ENCODE assay signal across 23 mouse cellular contexts in genomic region chr3:6525987-6526386, GRCm38 (mm10).
DNase-seq lines count a peak whose midpoint lies in the region; ATAC-seq and TF ChIP-seq lines count a peak whose summit lies in the region.
"Had no signal": no experiment of that assay in that cellular context is flagged by ENCODE, and none has a peak within 500 bp of the region (broad histone marks: within the 10 kb centered on the region; RNA-seq: fewer than 3 reads in every experiment).

No protein-coding gene starts in this region.

- H3K9ac ChIP-seq in midbrain, embryonic 12.5 days (replicated peaks): no peak overlapping the region
- no peak overlapping the region for H3K9ac ChIP-seq in midbrain, postnatal 0 days (replicated peaks; ENCODE audit: low read length, poor library complexity, severe bottlenecking)
- no peak overlapping the region for H3K9ac ChIP-seq in midbrain, embryonic 13.5 days (replicated peaks)
- H3K9ac ChIP-seq in midbrain, embryonic 15.5 days: no peak overlapping the region
- H3K9ac ChIP-seq: embryonic facial prominence, embryonic 13.5 days; embryonic facial prominence, embryonic 15.5 days; forebrain, embryonic 12.5 days had no signal

- no peak overlapping the region for H3K4me3 ChIP-seq in midbrain, embryonic 12.5 days
- H3K4me3 ChIP-seq in midbrain, postnatal 0 days (ENCODE audit: low read depth, low read length): no peak overlapping the region
- H3K4me3 ChIP-seq in midbrain, embryonic 13.5 days (replicated peaks): no peak overlapping the region
- no peak overlapping the region for H3K4me3 ChIP-seq in midbrain, embryonic 15.5 days
- no peak overlapping the region for H3K4me3 ChIP-seq in kidney, adult 2 months (ENCODE audit: insufficient read depth, low read depth, low read length)
- H3K4me3 ChIP-seq: embryonic facial prominence, embryonic 13.5 days; embryonic facial prominence, embryonic 15.5 days; erythroblast, embryonic 14.5 days; forebrain, embryonic 10.5 days; forebrain, embryonic 12.5 days had no signal

- no peaks in the 10 kb centered on the region for H3K9me3 ChIP-seq in midbrain, embryonic 12.5 days
- H3K9me3 ChIP-seq in midbrain, postnatal 0 days (ENCODE audit: low read length): no peaks in the 10 kb centered on the region
- no peaks in the 10 kb centered on the region for H3K9me3 ChIP-seq in midbrain, embryonic 13.5 days
- H3K9me3 ChIP-seq in midbrain, embryonic 15.5 days: no peaks in the 10 kb centered on the region
- H3K9me3 ChIP-seq: embryonic facial prominence, embryonic 13.5 days; embryonic facial prominence, embryonic 15.5 days; forebrain, embryonic 10.5 days; forebrain, embryonic 12.5 days had no signal

- no peaks in the 10 kb centered on the region for H3K27me3 ChIP-seq in midbrain, embryonic 12.5 days
- H3K27me3 ChIP-seq in midbrain, postnatal 0 days (ENCODE audit: insufficient read depth, low read length): no peaks in the 10 kb centered on the region
- H3K27me3 ChIP-seq in midbrain, embryonic 13.5 days: no peaks in the 10 kb centered on the region
- H3K27me3 ChIP-seq in midbrain, embryonic 15.5 days (replicated peaks): no peaks in the 10 kb centered on the region
- H3K27me3 ChIP-seq in kidney, adult 2 months (replicated peaks; ENCODE audit: control insufficient read depth, insufficient read depth, low read length): no peaks in the 10 kb centered on the region
- H3K27me3 ChIP-seq: embryonic facial prominence, embryonic 13.5 days; embryonic facial prominence, embryonic 15.5 days; forebrain, embryonic 12.5 days had no signal

- peak; percentile 75; the same call in 1 of the 2 replicates for ATAC-seq in midbrain, embryonic 12.5 days (ENCODE audit: low FRiP score, low read depth)
- ATAC-seq in midbrain, postnatal 0 days (ENCODE audit: low FRiP score): no peak
- ATAC-seq in midbrain, embryonic 13.5 days: peak; percentile 80; the same call in 1 of the 2 replicates
- ATAC-seq in midbrain, embryonic 15.5 days (replicated peaks): peak; percentile 77
- ATAC-seq: forebrain, embryonic 14.5 days; forebrain, embryonic 16.5 days had no signal

- no peak for TF ChIP-seq CTCF in midbrain, postnatal 0 days (IDR thresholded peaks at IDR 0.05)
- TF ChIP-seq CTCF in kidney, adult 2 months (conservative IDR thresholded peaks at IDR 0.05; ENCODE audit: insufficient read depth, insufficient read length, low read depth, low read length): no peak

- no peak for TF ChIP-seq POLR2A in kidney, adult 2 months (IDR thresholded peaks at IDR 0.05; ENCODE audit: low read depth, low read length)

- 73% methylated on average over 3 of the region's 3 CpGs for WGBS in midbrain, embryonic 12.5 days
- WGBS in midbrain, postnatal 0 days: 57% methylated on average over 3 of the region's 3 CpGs
- WGBS in midbrain, embryonic 13.5 days: 65% methylated on average over 3 of the region's 3 CpGs
- WGBS in midbrain, embryonic 15.5 days: 57% methylated on average over 3 of the region's 3 CpGs
- 87% methylated on average over 3 of the region's 3 CpGs for WGBS in kidney, adult 2 months

- no peak overlapping the region for H3K27ac ChIP-seq in midbrain, embryonic 12.5 days (replicated peaks)
- no peak overlapping the region for H3K27ac ChIP-seq in midbrain, postnatal 0 days (ENCODE audit: low read depth, low read length)
- H3K27ac ChIP-seq in midbrain, embryonic 13.5 days: 0 out of 2 replicates have a peak overlapping the region, but pooled peaks have one; percentile 39
- H3K27ac ChIP-seq in midbrain, embryonic 15.5 days: no peak overlapping the region
- H3K27ac ChIP-seq in kidney, adult 2 months (ENCODE audit: insufficient read depth, low read depth, low read length): no peak overlapping the region
- H3K27ac ChIP-seq: embryonic facial prominence, embryonic 13.5 days; embryonic facial prominence, embryonic 15.5 days; forebrain, embryonic 10.5 days; forebrain, embryonic 12.5 days had no signal

- DNase-seq in midbrain, postnatal 0 days (ENCODE audit: low spot score): no peak
- DNase-seq in cerebellum, postnatal 36 days: no peak
- DNase-seq in heart, adult 18-20 months: no peak
- DNase-seq in kidney, adult 2 months: no peak
- DNase-seq: adrenal gland, adult 2 months; adrenal gland, postnatal 10 days; adrenal gland, postnatal 25 days; cerebellum, adult 11-12 months; cerebellum, adult 2 months; cerebellum, adult 9-10 months; cerebellum, postnatal 10 days; cerebellum, postnatal 25 days; embryo, embryonic 11 days had no signal

- no peak overlapping the region for H3K4me2 ChIP-seq in midbrain, embryonic 12.5 days (replicated peaks)
- H3K4me2 ChIP-seq in midbrain, postnatal 0 days (ENCODE audit: low read depth, low read length, poor library complexity, severe bottlenecking): no peak overlapping the region
- no peak overlapping the region for H3K4me2 ChIP-seq in midbrain, embryonic 13.5 days (replicated peaks)
- no peak overlapping the region for H3K4me2 ChIP-seq in midbrain, embryonic 15.5 days
- H3K4me2 ChIP-seq: embryonic facial prominence, embryonic 13.5 days; embryonic facial prominence, embryonic 15.5 days; forebrain, embryonic 12.5 days had no signal

- H3K36me3 ChIP-seq in midbrain, embryonic 12.5 days: no peaks in the 10 kb centered on the region
- H3K36me3 ChIP-seq in midbrain, postnatal 0 days (ENCODE audit: insufficient read depth, low read length): no peaks in the 10 kb centered on the region
- no peaks in the 10 kb centered on the region for H3K36me3 ChIP-seq in midbrain, embryonic 13.5 days
- no peaks in the 10 kb centered on the region for H3K36me3 ChIP-seq in midbrain, embryonic 15.5 days (replicated peaks)
- no peaks in the 10 kb centered on the region for H3K36me3 ChIP-seq in kidney, adult 2 months (ENCODE audit: control insufficient read depth, insufficient read depth, low read length)
- H3K36me3 ChIP-seq: embryonic facial prominence, embryonic 13.5 days; embryonic facial prominence, embryonic 15.5 days; forebrain, embryonic 10.5 days; forebrain, embryonic 12.5 days had no signal

- no peaks in the 10 kb centered on the region for H3K4me1 ChIP-seq in midbrain, embryonic 12.5 days
- no peaks in the 10 kb centered on the region for H3K4me1 ChIP-seq in midbrain, postnatal 0 days (ENCODE audit: insufficient read depth, low read length)
- no peaks in the 10 kb centered on the region for H3K4me1 ChIP-seq in midbrain, embryonic 13.5 days (replicated peaks)
- H3K4me1 ChIP-seq in midbrain, embryonic 15.5 days: no peaks in the 10 kb centered on the region
- H3K4me1 ChIP-seq in kidney, adult 2 months (ENCODE audit: control insufficient read depth, insufficient read depth, low read length): no peaks in the 10 kb centered on the region
- H3K4me1 ChIP-seq: embryonic facial prominence, embryonic 13.5 days; embryonic facial prominence, embryonic 15.5 days; forebrain, embryonic 10.5 days; forebrain, embryonic 12.5 days had no signal
